Mouse (Mus musculus): ENCODE data around the gene Dgkz. TPM values are rescaled to one million over a fixed set of nuclear protein-coding genes. Genes with fewer than 3 reads are reported as not detected.

The Dgkz gene
- polyA plus RNA-seq (2015; fragmentation: Nextera tagmentation; extraction: Ambion mirVana), result 27.6 and 28.2 TPM in 2 replicates

DNA sequence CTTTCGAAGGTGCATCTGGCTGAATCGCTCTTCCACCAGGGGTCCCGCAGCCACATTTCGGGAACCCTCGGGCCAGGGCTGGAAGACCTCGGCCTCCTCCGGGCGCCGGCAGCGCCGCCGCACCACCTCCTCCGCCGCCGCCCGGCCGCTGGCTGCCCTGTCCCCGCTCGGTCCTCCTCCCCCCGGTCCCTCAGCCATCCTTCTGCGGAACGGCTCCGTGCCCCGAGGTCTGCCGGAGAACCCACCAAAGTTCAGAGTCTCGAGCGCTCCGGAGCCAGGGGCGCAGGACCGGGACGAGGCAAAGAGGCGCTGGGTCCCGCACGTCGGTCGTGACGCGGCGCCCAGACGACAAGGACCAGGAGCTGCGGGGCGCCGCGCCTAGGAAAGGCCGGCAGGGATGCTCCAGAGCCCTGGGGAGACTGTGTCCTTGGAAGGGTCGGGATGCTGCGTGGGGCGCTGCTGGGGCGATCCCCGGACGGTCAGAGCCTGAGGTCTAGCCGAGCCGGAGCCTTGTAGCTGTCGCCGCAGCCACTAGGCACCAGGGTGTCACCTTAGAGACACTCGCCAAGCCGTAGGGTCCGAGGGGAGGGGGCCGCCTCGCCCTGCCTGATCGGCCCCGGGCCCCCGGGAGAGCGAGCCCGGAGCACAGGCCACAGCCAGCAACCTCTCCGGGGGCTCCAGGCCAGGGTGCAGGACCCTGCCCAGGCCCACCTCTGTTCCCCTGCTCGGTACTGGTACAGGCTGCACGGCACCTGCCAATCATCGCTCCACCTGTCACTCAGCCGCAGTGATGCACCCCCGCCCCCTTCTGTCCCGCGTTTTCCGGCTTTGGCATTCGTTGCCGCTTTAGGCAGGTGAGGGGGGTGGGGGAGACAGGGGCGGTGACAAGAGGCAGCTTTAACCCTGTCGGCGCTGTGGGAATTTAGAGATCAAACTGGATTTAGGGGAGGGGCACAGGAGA, at the start of gene Dgkz:
Gene Dgkz, minus strand, starts transcription at position 284 of the 961 bp plus-strand sequence.
- Histone ChIP-seq H3K4me3 (peak within 1 kb of the TSS; percentile 38), H3K4me1 (peaks cover 53% of the 10 kb centered on the region), H3K27ac (replicated peaks) (no peak within 1 kb of the TSS), H3K9me3 (no peaks in the 10 kb centered on the region), H3K9ac (replicated peaks) (peak within 1 kb of the TSS; percentile 29), H3K36me3 (no peaks in the 10 kb centered on the region), H3K27me3 (peaks cover 25% of the 10 kb centered on the region), H3K4me2 (replicated peaks) (peak within 1 kb of the TSS; percentile 46)
- 2% methylated on average over 78 of the region's 79 CpGs for WGBS
- ATAC-seq (replicated peaks), result peak; percentile 41

DNA sequence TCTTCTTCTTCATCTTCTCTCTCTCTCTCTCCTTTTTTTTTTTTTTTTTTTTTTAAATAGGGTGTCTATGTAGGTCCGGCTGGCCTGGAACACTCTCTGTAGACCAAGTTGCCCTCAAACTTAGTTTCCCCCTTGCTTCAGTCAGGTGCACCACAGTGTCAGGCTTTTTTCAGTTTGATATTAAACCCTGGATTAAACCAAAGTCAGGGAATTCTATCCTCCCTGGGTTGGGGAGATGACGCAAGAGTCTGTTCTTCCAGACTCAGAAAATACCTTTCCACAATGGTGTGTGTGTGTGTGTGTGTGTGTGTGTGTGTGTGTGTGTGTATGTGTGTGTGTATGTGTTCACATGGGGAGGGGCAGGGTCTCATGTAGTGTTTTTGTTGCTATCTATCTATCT, 49.5 kb upstream of the Dgkz start:
- no peak overlapping the region for H3K4me3 ChIP-seq

DNA sequence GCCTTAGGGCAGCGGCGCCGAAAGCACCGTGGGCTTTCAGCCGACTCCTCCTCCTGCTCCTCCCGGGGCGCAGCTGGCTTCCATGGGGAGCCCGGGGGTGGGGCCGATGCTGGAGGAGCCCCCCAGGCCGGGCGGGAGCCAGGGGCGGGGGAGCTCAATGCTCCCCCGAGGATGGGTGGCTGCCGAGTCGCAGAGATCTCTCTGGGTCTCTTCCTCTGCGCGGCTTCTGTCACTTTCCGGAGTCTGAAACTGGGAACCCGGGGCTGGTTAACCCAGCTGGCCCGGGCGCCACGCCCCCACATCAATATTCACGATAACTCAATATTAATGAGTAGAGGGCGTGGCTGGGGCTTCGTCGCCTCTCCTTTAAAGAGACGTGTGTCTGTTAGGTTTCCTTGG, 48.6 kb upstream of the Dgkz start, which contains the start of gene Creb3l1:
Gene Creb3l1, minus strand, starts transcription at position 229 of the 399 bp plus-strand sequence.
- peak; percentile 80 for ATAC-seq (replicated peaks)
- WGBS, result under 1% methylated on average over 26 of the region's 27 CpGs
- H3K27ac ChIP-seq (replicated peaks), result no peak within 1 kb of the TSS

More for the DNA sequence above, 49.5 kb upstream of the Dgkz start:
- Histone ChIP-seq H3K36me3 (no peaks in the 10 kb centered on the region), H3K4me1 (peaks cover 15% of the 10 kb centered on the region), H3K9ac (replicated peaks) (no peak overlapping the region), H3K27ac (replicated peaks) (no peak overlapping the region), H3K27me3 (peaks cover 8% of the 10 kb centered on the region; the same call in 1 of the 2 replicates), H3K9me3 (no peaks in the 10 kb centered on the region), H3K4me2 (replicated peaks) (no peak overlapping the region)
- WGBS, result 93% methylated on average over 2 of the region's 2 CpGs
- ATAC-seq (replicated peaks), result no peak

DNA sequence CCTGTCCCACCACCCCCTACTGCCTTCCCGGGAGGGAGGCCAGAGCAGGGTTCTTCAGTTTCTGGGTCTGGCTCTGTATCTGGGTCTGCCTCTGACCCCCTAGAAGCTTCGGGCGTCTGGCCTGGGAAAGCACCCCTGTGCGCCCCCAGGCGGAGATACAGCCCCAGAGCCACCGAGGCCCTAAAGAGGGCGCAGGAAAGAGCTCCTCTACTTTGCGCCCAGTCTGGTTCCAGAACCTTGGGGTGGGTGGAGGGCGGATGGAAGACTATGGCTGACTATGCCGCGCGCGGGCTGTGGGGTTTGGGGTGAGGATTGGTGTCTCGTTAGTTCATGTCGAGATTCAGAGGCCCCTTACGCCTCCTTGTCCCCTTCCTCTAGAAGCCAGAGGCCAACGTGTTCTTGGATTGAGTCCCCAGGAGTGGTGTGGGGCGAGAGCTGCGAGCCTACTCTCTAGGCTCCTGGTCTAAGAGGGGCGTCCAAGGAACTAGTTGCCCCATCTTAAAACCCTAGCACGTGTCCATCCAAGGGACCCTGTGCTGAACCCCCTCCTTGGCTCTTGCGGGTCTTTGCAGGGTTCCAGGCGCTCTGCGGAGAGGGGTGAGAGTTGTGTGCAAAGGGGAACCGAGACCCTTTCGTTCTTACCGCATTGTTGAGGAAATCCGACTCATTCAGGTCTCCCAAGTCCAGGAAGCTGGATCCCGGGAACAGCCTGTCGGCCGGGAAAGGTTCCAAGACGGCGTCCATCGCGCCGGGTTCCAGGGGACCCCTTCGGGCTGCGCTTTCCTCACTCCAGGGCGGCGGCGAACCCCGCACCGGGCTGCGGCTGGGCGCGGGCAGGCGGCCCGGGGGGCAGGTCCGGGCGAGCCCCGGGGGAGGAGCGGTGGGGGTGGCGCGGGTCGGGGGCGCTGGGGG, 48.0 kb upstream of the Dgkz start:
- peak; percentile 43; the same call in 1 of the 2 replicates for ATAC-seq (replicated peaks)
- Histone ChIP-seq H3K4me3 (peak overlapping the region; percentile 59), H3K27ac (replicated peaks) (no peak overlapping the region), H3K9ac (replicated peaks) (peak overlapping the region; percentile 45), H3K9me3 (no peaks in the 10 kb centered on the region), H3K36me3 (no peaks in the 10 kb centered on the region), H3K4me1 (peaks cover 15% of the 10 kb centered on the region), H3K27me3 (peaks cover 8% of the 10 kb centered on the region; the same call in 1 of the 2 replicates), H3K4me2 (replicated peaks) (peak overlapping the region; percentile 98)
- WGBS, result 5% methylated on average over 55 of the region's 56 CpGs

More for the DNA sequence above, 48.6 kb upstream of the Dgkz start, which contains the start of gene Creb3l1:
- H3K27me3 ChIP-seq, result peaks cover 8% of the 10 kb centered on the region; the same call in 1 of the 2 replicates
- H3K4me1 ChIP-seq, result peaks cover 15% of the 10 kb centered on the region
- H3K4me3 ChIP-seq, result peak within 1 kb of the TSS; percentile 59
- H3K9me3 ChIP-seq, result no peaks in the 10 kb centered on the region
- H3K9ac ChIP-seq (replicated peaks), result peak within 1 kb of the TSS; percentile 45
- no peaks in the 10 kb centered on the region for H3K36me3 ChIP-seq
- H3K4me2 ChIP-seq (replicated peaks), result peak within 1 kb of the TSS; percentile 98

DNA sequence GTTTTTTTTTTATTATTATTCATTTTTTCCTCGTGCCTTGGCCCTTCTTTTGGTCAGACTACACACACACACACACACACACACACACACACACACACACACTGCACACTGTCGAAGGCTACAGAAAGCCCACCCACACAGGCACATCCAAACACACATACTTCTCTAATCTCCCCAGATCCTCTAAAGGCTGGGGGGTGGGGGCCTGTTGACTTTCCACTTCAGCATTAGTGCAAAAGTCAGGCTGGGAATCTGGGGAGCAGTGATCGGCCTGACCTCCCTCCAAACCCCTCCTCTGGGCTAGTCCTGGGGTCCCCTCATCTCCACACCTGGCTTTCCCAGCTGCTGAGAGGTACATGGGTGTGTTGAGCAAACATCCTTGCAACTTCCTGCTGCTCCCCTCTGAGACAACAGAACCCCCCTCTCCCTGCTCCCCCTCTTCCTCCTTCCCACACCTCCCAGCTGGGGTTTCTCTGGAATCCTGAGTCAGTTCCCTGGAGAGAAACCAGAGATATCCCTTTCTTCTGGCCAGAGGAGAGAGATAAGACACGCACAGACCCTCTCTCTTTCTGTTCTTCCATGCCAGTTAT, 45.1 kb upstream of the Dgkz start:
- no peak for ATAC-seq (replicated peaks)
- Histone ChIP-seq H3K9ac (replicated peaks) (no peak overlapping the region), H3K4me2 (replicated peaks) (no peak overlapping the region), H3K4me1 (peaks cover 15% of the 10 kb centered on the region), H3K27me3 (peaks cover 8% of the 10 kb centered on the region; the same call in 1 of the 2 replicates), H3K9me3 (no peaks in the 10 kb centered on the region), H3K4me3 (no peak overlapping the region), H3K27ac (replicated peaks) (no peak overlapping the region), H3K36me3 (no peaks in the 10 kb centered on the region)
- WGBS, result 70% methylated on average over 4 of the region's 4 CpGs

DNA sequence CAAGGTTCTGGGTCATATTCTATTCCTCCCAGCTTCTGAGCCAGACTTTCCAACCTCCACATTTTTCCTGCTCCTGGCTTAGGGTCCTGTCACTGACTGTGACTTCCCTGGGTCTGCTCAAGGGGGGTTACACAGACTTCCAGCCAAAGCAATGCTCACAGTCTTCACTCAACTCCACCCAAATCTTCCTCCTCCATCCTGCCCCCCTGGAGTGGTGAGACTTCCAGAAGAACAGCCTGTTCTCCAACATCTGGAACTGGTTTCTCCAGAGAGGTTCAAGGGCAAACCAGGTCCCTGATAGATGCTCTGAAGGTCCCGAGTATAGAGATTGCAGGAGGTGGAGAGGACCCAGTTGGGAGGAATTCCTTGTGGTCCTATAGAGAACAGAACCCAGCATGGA, 41.8 kb upstream of the Dgkz start:
- 89% methylated on average over 1 of the region's 1 CpGs for WGBS
- H3K4me3 ChIP-seq, result no peak overlapping the region
- H3K4me1 ChIP-seq, result no peaks in the 10 kb centered on the region
- H3K4me2 ChIP-seq (replicated peaks), result no peak overlapping the region
- H3K9me3 ChIP-seq, result no peaks in the 10 kb centered on the region
- no peak overlapping the region for H3K9ac ChIP-seq (replicated peaks)
- ATAC-seq (replicated peaks), result no peak
- no peaks in the 10 kb centered on the region for H3K36me3 ChIP-seq
- H3K27me3 ChIP-seq, result no peaks in the 10 kb centered on the region; the same call in 1 of the 2 replicates
- H3K27ac ChIP-seq (replicated peaks), result no peak overlapping the region

DNA sequence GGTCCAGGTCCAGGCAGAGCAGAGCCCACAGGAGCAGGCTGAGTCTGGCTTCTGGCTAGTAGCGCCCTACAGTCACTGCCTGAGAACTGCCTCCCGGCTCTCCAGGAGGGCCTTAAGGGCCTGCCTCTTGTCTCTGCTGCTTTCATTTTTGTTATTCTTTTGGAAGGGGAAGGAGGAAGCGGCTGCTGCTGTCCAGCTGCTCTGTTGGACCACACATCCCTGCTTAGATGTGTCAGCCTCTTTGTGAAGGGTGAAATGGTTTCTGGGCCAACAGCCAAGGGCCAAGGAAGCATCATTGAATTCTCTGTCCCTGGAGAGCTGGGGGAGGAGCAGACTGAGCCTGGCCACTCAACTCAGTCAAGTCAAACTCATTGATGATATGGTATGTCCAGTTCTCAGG, 41.3 kb upstream of the Dgkz start:
- WGBS, result 48% methylated on average over 3 of the region's 3 CpGs

DNA sequence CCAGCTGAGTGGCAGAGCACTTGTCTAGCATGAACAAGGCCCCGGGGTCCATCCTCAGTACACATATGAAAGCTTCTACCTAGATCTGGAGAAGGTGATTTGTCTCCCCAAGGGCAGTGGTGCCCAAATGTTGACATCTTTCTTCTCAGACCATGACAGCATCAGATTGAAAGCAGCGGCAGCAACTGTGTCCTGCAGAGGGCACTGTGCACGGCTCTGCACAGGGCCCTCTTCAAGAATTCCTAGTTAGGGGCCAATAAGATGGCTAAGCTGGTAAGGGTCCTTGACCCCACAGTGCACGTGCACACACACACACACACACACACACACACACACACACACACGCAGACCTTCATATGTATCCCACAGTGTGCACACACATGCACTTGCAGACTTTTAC, 39.2 kb upstream of the Dgkz start:
- no peaks in the 10 kb centered on the region for H3K9me3 ChIP-seq
- ATAC-seq (replicated peaks), result no peak
- H3K9ac ChIP-seq (replicated peaks), result no peak overlapping the region
- no peaks in the 10 kb centered on the region for H3K36me3 ChIP-seq
- no peak overlapping the region for H3K4me3 ChIP-seq
- WGBS, result 80% methylated on average over 5 of the region's 5 CpGs
- no peaks in the 10 kb centered on the region for H3K4me1 ChIP-seq
- H3K4me2 ChIP-seq (replicated peaks), result no peak overlapping the region
- no peaks in the 10 kb centered on the region for H3K27me3 ChIP-seq
- H3K27ac ChIP-seq (replicated peaks), result no peak overlapping the region

More for the DNA sequence above, 41.3 kb upstream of the Dgkz start:
- Histone ChIP-seq H3K9ac (replicated peaks) (no peak overlapping the region), H3K4me3 (no peak overlapping the region), H3K27me3 (no peaks in the 10 kb centered on the region), H3K9me3 (no peaks in the 10 kb centered on the region), H3K27ac (replicated peaks) (no peak overlapping the region), H3K4me1 (no peaks in the 10 kb centered on the region), H3K36me3 (no peaks in the 10 kb centered on the region), H3K4me2 (replicated peaks) (no peak overlapping the region)
- no peak for ATAC-seq (replicated peaks)

DNA sequence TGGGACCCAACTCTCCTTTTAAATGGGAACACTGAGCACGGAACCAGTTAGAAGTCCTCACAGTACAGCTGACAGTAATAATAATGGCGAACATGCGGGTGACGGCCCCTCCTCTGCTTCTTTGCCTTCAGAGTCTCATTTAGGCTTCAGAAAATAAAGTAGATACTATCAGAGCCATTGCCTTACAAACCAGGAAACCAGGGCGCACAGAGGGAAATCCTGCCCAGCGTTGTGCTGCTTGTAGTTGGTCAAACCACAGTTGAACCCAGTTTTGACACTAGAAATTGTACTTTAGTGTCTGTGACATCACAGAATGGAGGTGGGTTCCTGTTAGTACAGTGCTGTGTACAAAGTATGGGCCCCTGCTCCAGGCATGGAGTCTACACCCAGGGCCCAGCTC, 38.6 kb upstream of the Dgkz start:
- 87% methylated on average over 6 of the region's 6 CpGs for WGBS
- Histone ChIP-seq H3K4me1 (no peaks in the 10 kb centered on the region), H3K4me3 (no peak overlapping the region), H3K27ac (replicated peaks) (no peak overlapping the region), H3K27me3 (no peaks in the 10 kb centered on the region), H3K9ac (replicated peaks) (no peak overlapping the region), H3K9me3 (no peaks in the 10 kb centered on the region), H3K36me3 (no peaks in the 10 kb centered on the region), H3K4me2 (replicated peaks) (no peak overlapping the region)
- no peak for ATAC-seq (replicated peaks)

DNA sequence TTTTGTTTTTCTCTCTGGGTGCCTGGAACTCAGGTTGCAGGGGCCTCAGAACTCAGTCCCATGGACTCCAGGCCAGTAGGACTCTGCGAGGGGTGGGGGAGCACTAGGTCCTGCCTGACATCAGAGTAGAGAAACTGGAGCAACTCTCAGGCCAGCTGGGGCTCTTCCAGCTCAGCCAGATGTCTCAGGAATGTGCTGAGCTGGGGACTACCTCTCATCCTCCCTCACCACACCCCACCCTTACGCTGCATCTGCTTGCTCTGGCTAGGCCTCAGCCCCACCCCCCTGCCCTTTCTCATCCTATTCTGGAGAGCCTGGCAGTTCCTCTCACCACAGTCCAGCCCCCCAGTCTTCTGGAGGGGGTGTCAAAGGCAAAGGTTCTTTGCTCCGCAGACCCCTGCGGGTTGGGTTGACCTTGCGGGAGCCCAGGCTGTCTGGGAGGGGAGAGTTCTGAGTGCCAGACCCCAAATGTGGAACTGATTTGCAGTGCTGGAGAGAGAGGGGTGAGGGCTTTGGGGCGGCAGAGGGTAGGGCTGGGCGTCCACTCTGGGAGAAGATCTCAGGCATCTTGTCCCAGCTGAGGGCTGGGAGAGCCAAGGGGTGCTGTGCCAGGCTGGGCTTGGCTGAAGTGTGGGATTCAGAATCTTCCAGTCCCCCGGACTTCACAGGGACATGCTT, 37.2 kb upstream of the Dgkz start:
- no peaks in the 10 kb centered on the region for H3K9me3 ChIP-seq
- ATAC-seq (replicated peaks), result no peak
- no peaks in the 10 kb centered on the region for H3K27me3 ChIP-seq
- no peak overlapping the region for H3K4me3 ChIP-seq
- no peak overlapping the region for H3K27ac ChIP-seq (replicated peaks)
- H3K36me3 ChIP-seq, result no peaks in the 10 kb centered on the region
- WGBS, result 59% methylated on average over 8 of the region's 8 CpGs
- no peak overlapping the region for H3K9ac ChIP-seq (replicated peaks)
- peaks cover 6% of the 10 kb centered on the region; the same call in 1 of the 2 replicates for H3K4me1 ChIP-seq
- H3K4me2 ChIP-seq (replicated peaks), result no peak overlapping the region

Data from forebrain, embryonic 15.5 days (tissue).